Mouse (Mus musculus): ENCODE measurements around the gene Sh3bp1. TPM values are rescaled to one million over a fixed set of nuclear protein-coding genes. Genes with fewer than 3 reads are reported as not detected.
A peak's percentile ranks its signal among the peaks of the same experiment; 100 is the strongest.

Gene Sh3bp1
- polyA plus RNA-seq, 1 experiment from 2014 or later: 14.5 TPM

- H3K9me3 ChIP-seq (ENCODE audit: control insufficient read depth, low read length): no peaks in the 10 kb centered on the region
- no peak for ATAC-seq (ENCODE audit: insufficient number of reproducible peaks, insufficient read depth, low FRiP score, low read depth)
- H3K27ac ChIP-seq (replicated peaks in 1 of 2; ENCODE audit: control insufficient read depth in 1 of 2, insufficient read depth in 1 of 2, low read depth in 2 of 2, low read length in 2 of 2): no peak overlapping the region
- no peak overlapping the region for H3K4me3 ChIP-seq (ENCODE audit: control insufficient read depth in 1 of 2, insufficient read depth in 1 of 2, low read depth in 1 of 2, low read length in 2 of 2)
- H3K9ac ChIP-seq (ENCODE audit: low read length): no peak overlapping the region
- H3K4me1 ChIP-seq (ENCODE audit: control insufficient read depth in 2 of 2, insufficient read depth in 2 of 2, low read length in 2 of 2): peaks cover 0 to 3% of the 10 kb centered on the region in 2 experiments; a peak in 2 of 4 replicates
- peaks cover 84% of the 10 kb centered on the region for H3K36me3 ChIP-seq (ENCODE audit: control insufficient read depth, insufficient read depth, low read length)
- H3K27me3 ChIP-seq (ENCODE audit: control insufficient read depth, insufficient read depth, low read length): no peaks in the 10 kb centered on the region
- 78% methylated on average over 7 of the region's 7 CpGs for WGBS
- no peak overlapping the region for H3K4me2 ChIP-seq (ENCODE audit: low read length)
These were observed 8.8 kb downstream of the Sh3bp1 start for GRCm38 (mm10) chr15:78908399-78908798.

- Histone ChIP-seq H3K4me3 (ENCODE audit: control insufficient read depth in 1 of 2, insufficient read depth in 1 of 2, low read depth in 1 of 2, low read length in 2 of 2) (no peak overlapping the region), H3K9me3 (ENCODE audit: control insufficient read depth, low read length) (no peaks in the 10 kb centered on the region), H3K27me3 (ENCODE audit: control insufficient read depth, insufficient read depth, low read length) (no peaks in the 10 kb centered on the region), H3K9ac (ENCODE audit: low read length) (no peak overlapping the region), H3K4me2 (ENCODE audit: low read length) (no peak overlapping the region), H3K27ac (replicated peaks in 1 of 2; ENCODE audit: control insufficient read depth in 1 of 2, insufficient read depth in 1 of 2, low read depth in 2 of 2, low read length in 2 of 2) (no peak overlapping the region), H3K4me1 (ENCODE audit: control insufficient read depth in 2 of 2, insufficient read depth in 2 of 2, low read length in 2 of 2) (peaks cover 0 to 3% of the 10 kb centered on the region in 2 experiments; a peak in 2 of 4 replicates), H3K36me3 (ENCODE audit: control insufficient read depth, insufficient read depth, low read length) (peaks cover 78% of the 10 kb centered on the region)
- ATAC-seq (ENCODE audit: insufficient number of reproducible peaks, insufficient read depth, low FRiP score, low read depth): no peak
- 74% methylated on average over 8 of the region's 8 CpGs for WGBS
These were observed 9.4 kb downstream of the Sh3bp1 start for GRCm38 (mm10) chr15:78908982-78909381.

GRCm38 (mm10) chr15:78912040-78912439 is 12.5 kb downstream of the Sh3bp1 start:
- H3K9ac ChIP-seq (ENCODE audit: low read length): no peak overlapping the region
- no peak overlapping the region for H3K27ac ChIP-seq (replicated peaks in 1 of 2; ENCODE audit: control insufficient read depth in 1 of 2, insufficient read depth in 1 of 2, low read depth in 2 of 2, low read length in 2 of 2)
- no peak overlapping the region for H3K4me2 ChIP-seq (ENCODE audit: low read length)
- H3K36me3 ChIP-seq (ENCODE audit: control insufficient read depth, insufficient read depth, low read length): peaks cover 47% of the 10 kb centered on the region
- no peaks in the 10 kb centered on the region for H3K9me3 ChIP-seq (ENCODE audit: control insufficient read depth, low read length)
- peaks cover 10 to 20% of the 10 kb centered on the region in 2 experiments; a peak in 3 of 4 replicates for H3K4me1 ChIP-seq (ENCODE audit: control insufficient read depth in 2 of 2, insufficient read depth in 2 of 2, low read length in 2 of 2)
- WGBS: 37% methylated on average over 9 of the region's 9 CpGs
- ATAC-seq (ENCODE audit: insufficient number of reproducible peaks, insufficient read depth, low FRiP score, low read depth): no peak
- no peaks in the 10 kb centered on the region for H3K27me3 ChIP-seq (ENCODE audit: control insufficient read depth, insufficient read depth, low read length)
- no peak overlapping the region for H3K4me3 ChIP-seq (ENCODE audit: control insufficient read depth in 1 of 2, insufficient read depth in 1 of 2, low read depth in 1 of 2, low read length in 2 of 2)

GRCm38 (mm10) chr15:78913632-78914090 is 14.1 kb downstream of the Sh3bp1 start, which contains the start of gene Pdxp:
Pdxp (plus strand) TSS chr15:78913919.
- ATAC-seq (ENCODE audit: insufficient number of reproducible peaks, insufficient read depth, low FRiP score, low read depth): peak; percentile 89
- peak within 1 kb of the TSS; percentile 66 to 79 for H3K4me3 ChIP-seq (ENCODE audit: control insufficient read depth in 1 of 2, insufficient read depth in 1 of 2, low read depth in 1 of 2, low read length in 2 of 2)
- H3K36me3 ChIP-seq (ENCODE audit: control insufficient read depth, insufficient read depth, low read length): peaks cover 42% of the 10 kb centered on the region
- no peaks in the 10 kb centered on the region for H3K9me3 ChIP-seq (ENCODE audit: control insufficient read depth, low read length)
- peak within 1 kb of the TSS; percentile 78 to 84 for H3K27ac ChIP-seq (replicated peaks in 1 of 2; ENCODE audit: control insufficient read depth in 1 of 2, insufficient read depth in 1 of 2, low read depth in 2 of 2, low read length in 2 of 2)
- H3K4me1 ChIP-seq (ENCODE audit: control insufficient read depth in 2 of 2, insufficient read depth in 2 of 2, low read length in 2 of 2): peaks cover 10 to 20% of the 10 kb centered on the region in 2 experiments; a peak in 3 of 4 replicates
- under 1% methylated on average over 49 of the region's 51 CpGs for WGBS
- peak within 1 kb of the TSS; percentile 98 for H3K4me2 ChIP-seq (ENCODE audit: low read length)
- H3K9ac ChIP-seq (ENCODE audit: low read length): peak within 1 kb of the TSS; percentile 80
- H3K27me3 ChIP-seq (ENCODE audit: control insufficient read depth, insufficient read depth, low read length): no peaks in the 10 kb centered on the region

GRCm38 (mm10) chr15:78914091-78914822 is 14.7 kb downstream of the Sh3bp1 start:
- peaks cover 40% of the 10 kb centered on the region for H3K36me3 ChIP-seq (ENCODE audit: control insufficient read depth, insufficient read depth, low read length)
- peaks cover 10 to 20% of the 10 kb centered on the region in 2 experiments; a peak in 3 of 4 replicates for H3K4me1 ChIP-seq (ENCODE audit: control insufficient read depth in 2 of 2, insufficient read depth in 2 of 2, low read length in 2 of 2)
- peak overlapping the region; percentile 80 for H3K9ac ChIP-seq (ENCODE audit: low read length)
- under 1% methylated on average over 86 of the region's 87 CpGs for WGBS
- peak overlapping the region; percentile 78 to 84 for H3K27ac ChIP-seq (replicated peaks in 1 of 2; ENCODE audit: control insufficient read depth in 1 of 2, insufficient read depth in 1 of 2, low read depth in 2 of 2, low read length in 2 of 2)
- H3K27me3 ChIP-seq (ENCODE audit: control insufficient read depth, insufficient read depth, low read length): no peaks in the 10 kb centered on the region
- H3K4me2 ChIP-seq (ENCODE audit: low read length): peak overlapping the region; percentile 98
- H3K4me3 ChIP-seq (ENCODE audit: control insufficient read depth in 1 of 2, insufficient read depth in 1 of 2, low read depth in 1 of 2, low read length in 2 of 2): peak overlapping the region; percentile 66 to 79
- peak; percentile 28 for ATAC-seq (ENCODE audit: insufficient number of reproducible peaks, insufficient read depth, low FRiP score, low read depth)
- no peaks in the 10 kb centered on the region for H3K9me3 ChIP-seq (ENCODE audit: control insufficient read depth, low read length)

GRCm38 (mm10) chr15:78914823-78915659 is 15.5 kb downstream of the Sh3bp1 start:
- WGBS: 51% methylated on average over 8 of the region's 8 CpGs
- Histone ChIP-seq H3K9ac (ENCODE audit: low read length) (peak overlapping the region; percentile 80), H3K27me3 (ENCODE audit: control insufficient read depth, insufficient read depth, low read length) (no peaks in the 10 kb centered on the region), H3K9me3 (ENCODE audit: control insufficient read depth, low read length) (no peaks in the 10 kb centered on the region), H3K36me3 (ENCODE audit: control insufficient read depth, insufficient read depth, low read length) (peaks cover 35% of the 10 kb centered on the region), H3K27ac (replicated peaks in 1 of 2; ENCODE audit: control insufficient read depth in 1 of 2, insufficient read depth in 1 of 2, low read depth in 2 of 2, low read length in 2 of 2) (no peak overlapping the region), H3K4me1 (ENCODE audit: control insufficient read depth in 2 of 2, insufficient read depth in 2 of 2, low read length in 2 of 2) (peaks cover 10 to 20% of the 10 kb centered on the region in 2 experiments; a peak in 3 of 4 replicates), H3K4me2 (ENCODE audit: low read length) (peak overlapping the region; percentile 98), H3K4me3 (ENCODE audit: control insufficient read depth in 1 of 2, insufficient read depth in 1 of 2, low read depth in 1 of 2, low read length in 2 of 2) (peak overlapping the region; percentile 66 to 79)
- ATAC-seq (ENCODE audit: insufficient number of reproducible peaks, insufficient read depth, low FRiP score, low read depth): no peak

GRCm38 (mm10) chr15:78915660-78916017 is 16.1 kb downstream of the Sh3bp1 start:
- H3K27me3 ChIP-seq (ENCODE audit: control insufficient read depth, insufficient read depth, low read length): no peaks in the 10 kb centered on the region
- 6% methylated on average over 8 of the region's 8 CpGs for WGBS
- peaks cover 29% of the 10 kb centered on the region for H3K36me3 ChIP-seq (ENCODE audit: control insufficient read depth, insufficient read depth, low read length)
- no peak overlapping the region; a peak in 1 of 4 replicates for H3K4me3 ChIP-seq (ENCODE audit: control insufficient read depth in 1 of 2, insufficient read depth in 1 of 2, low read depth in 1 of 2, low read length in 2 of 2)
- H3K9ac ChIP-seq (ENCODE audit: low read length): no peak overlapping the region
- H3K27ac ChIP-seq (replicated peaks in 1 of 2; ENCODE audit: control insufficient read depth in 1 of 2, insufficient read depth in 1 of 2, low read depth in 2 of 2, low read length in 2 of 2): no peak overlapping the region
- ATAC-seq (ENCODE audit: insufficient number of reproducible peaks, insufficient read depth, low FRiP score, low read depth): no peak
- no peaks in the 10 kb centered on the region for H3K9me3 ChIP-seq (ENCODE audit: control insufficient read depth, low read length)
- H3K4me2 ChIP-seq (ENCODE audit: low read length): peak overlapping the region; percentile 98
- peaks cover 10 to 20% of the 10 kb centered on the region in 2 experiments; a peak in 3 of 4 replicates for H3K4me1 ChIP-seq (ENCODE audit: control insufficient read depth in 2 of 2, insufficient read depth in 2 of 2, low read length in 2 of 2)
